8 mouse cellular contexts compared by ENCODE assay signal in genomic region chr1:166003181-166004022, GRCm38 (mm10). TPM values are rescaled to one million over a fixed set of nuclear protein-coding genes. Genes with fewer than 3 reads are reported as not detected.
DNase-seq lines count a peak whose midpoint lies in the region; ATAC-seq and TF ChIP-seq lines count a peak whose summit lies in the region.

No protein-coding gene starts in this region.

- peak overlapping the region; percentile 34; the same call in 1 of the 2 replicates for H3K9ac ChIP-seq in heart, embryonic 12.5 days
- peak overlapping the region; percentile 33 for H3K9ac ChIP-seq in kidney, postnatal 0 days (ENCODE audit: low read depth, low read length)
- peak overlapping the region; percentile 67 for H3K9ac ChIP-seq in liver, adult 2 months (ENCODE audit: low read depth, low read length)

- H3K4me3 ChIP-seq in erythroblast, embryonic 14.5 days (replicated peaks) = peak overlapping the region; percentile 73
- H3K4me3 ChIP-seq in heart, embryonic 12.5 days = peak overlapping the region; percentile 86
- peak overlapping the region; percentile 55 for H3K4me3 ChIP-seq in kidney, postnatal 0 days (replicated peaks; ENCODE audit: low read depth, low read length)
- peak overlapping the region; percentile 80 for H3K4me3 ChIP-seq in liver, adult 2 months (ENCODE audit: insufficient read depth, low read depth, low read length)

- peak; percentile 68 for ATAC-seq in CD4-positive, CD25-positive, alpha-beta regulatory T cell, adult 4 months
- peak; percentile 85 for ATAC-seq in heart, embryonic 12.5 days (ENCODE audit: insufficient number of reproducible peaks, low FRiP score)
- ATAC-seq in kidney, postnatal 0 days (replicated peaks; ENCODE audit: low FRiP score, low read depth) = peak; percentile 83
- peak; percentile 53 for ATAC-seq in monocyte, adult 5-6 weeks (replicated peaks; ENCODE audit: insufficient number of reproducible peaks, low FRiP score, low TSS enrichment, poor library complexity, severe bottlenecking)

- TF ChIP-seq POLR2A in liver, adult 2 months (IDR thresholded peaks at IDR 0.05; ENCODE audit: extremely low read depth, insufficient read depth, low read length) = peak; percentile 59; the same call in 1 of the 2 replicates

- peak overlapping the region; percentile 73 for H3K4me2 ChIP-seq in heart, embryonic 12.5 days
- H3K4me2 ChIP-seq in kidney, postnatal 0 days (ENCODE audit: low read length) = peak overlapping the region; percentile 78

- TF ChIP-seq CTCF in kidney, postnatal 0 days (IDR thresholded peaks at IDR 0.05; ENCODE audit: low read depth) = no peak; the same call in 1 of the 2 replicates
- TF ChIP-seq CTCF in liver, adult 2 months (IDR thresholded peaks at IDR 0.05; ENCODE audit: low read depth, low read length) = no peak

- under 1% methylated on average over 61 of the region's 61 CpGs for WGBS in heart, embryonic 12.5 days
- under 1% methylated on average over 61 of the region's 61 CpGs for WGBS in kidney, postnatal 0 days
- WGBS in liver, adult 2 months = under 1% methylated on average over 61 of the region's 61 CpGs

- H3K36me3 ChIP-seq in erythroblast, embryonic 14.5 days (ENCODE audit: control insufficient read depth) = no peaks in the 10 kb centered on the region
- no peaks in the 10 kb centered on the region for H3K36me3 ChIP-seq in heart, embryonic 12.5 days
- no peaks in the 10 kb centered on the region for H3K36me3 ChIP-seq in kidney, postnatal 0 days (ENCODE audit: insufficient read depth, low read length)
- no peaks in the 10 kb centered on the region for H3K36me3 ChIP-seq in liver, adult 2 months (ENCODE audit: control insufficient read depth, insufficient read depth, low read length)
- H3K36me3 ChIP-seq in splenic B cell, adult 2 months (ENCODE audit: control insufficient read depth, insufficient read depth, low read length, poor library complexity, severe bottlenecking) = no peaks in the 10 kb centered on the region

- peak overlapping the region; percentile 65 for H3K27ac ChIP-seq in heart, embryonic 12.5 days (ENCODE audit: poor library complexity, severe bottlenecking)
- peak overlapping the region; percentile 70 for H3K27ac ChIP-seq in kidney, postnatal 0 days
- H3K27ac ChIP-seq in liver, adult 2 months (replicated peaks; ENCODE audit: insufficient read depth, low read depth, low read length) = peak overlapping the region; percentile 89

- no peaks in the 10 kb centered on the region for H3K27me3 ChIP-seq in erythroblast, embryonic 14.5 days (ENCODE audit: control insufficient read depth)
- H3K27me3 ChIP-seq in heart, embryonic 12.5 days (replicated peaks) = no peaks in the 10 kb centered on the region
- H3K27me3 ChIP-seq in kidney, postnatal 0 days (ENCODE audit: insufficient read depth, low read length) = no peaks in the 10 kb centered on the region
- no peaks in the 10 kb centered on the region for H3K27me3 ChIP-seq in liver, adult 2 months (ENCODE audit: control insufficient read depth, insufficient read depth, low read length)
- no peaks in the 10 kb centered on the region for H3K27me3 ChIP-seq in splenic B cell, adult 2 months (ENCODE audit: control insufficient read depth, insufficient read depth, low read length, poor library complexity, severe bottlenecking)

- peaks cover 36% of the 10 kb centered on the region for H3K4me1 ChIP-seq in erythroblast, embryonic 14.5 days (ENCODE audit: control insufficient read depth)
- H3K4me1 ChIP-seq in heart, embryonic 12.5 days (replicated peaks) = peaks cover 14% of the 10 kb centered on the region
- H3K4me1 ChIP-seq in kidney, postnatal 0 days (replicated peaks; ENCODE audit: insufficient read depth, low read length) = peaks cover 14% of the 10 kb centered on the region
- peaks cover 8% of the 10 kb centered on the region for H3K4me1 ChIP-seq in liver, adult 2 months (ENCODE audit: control insufficient read depth, insufficient read depth, low read length)

- H3K9me3 ChIP-seq in erythroblast, embryonic 14.5 days (ENCODE audit: control insufficient read depth, low read length) = no peaks in the 10 kb centered on the region
- H3K9me3 ChIP-seq in heart, embryonic 12.5 days (replicated peaks) = no peaks in the 10 kb centered on the region
- H3K9me3 ChIP-seq in kidney, postnatal 0 days (replicated peaks; ENCODE audit: low read length) = no peaks in the 10 kb centered on the region

- peak; percentile 81 for DNase-seq in brain, embryonic 18.5 days (ENCODE audit: low read depth, low spot score)
- peak; percentile 94 for DNase-seq in kidney, postnatal 0 days (ENCODE audit: low spot score)
- DNase-seq in liver, adult 2 months (ENCODE audit: extremely low read depth, low read depth, low spot score) = peak; percentile 64
- DNase-seq in splenic B cell, adult 2 months (ENCODE audit: low read depth, low spot score) = peak; percentile 96

- peaks cover 8% of the 10 kb centered on the region; the same call in 1 of the 2 replicates for H3K79me2 ChIP-seq in liver, adult 2 months (ENCODE audit: control insufficient read depth, insufficient read depth, low read length)

RNA-seq across cellular contexts. Expression of gene Pou2f1, which starts 0.9 kb away (rescaled TPM):
- 10 to 100 TPM; 53.6 to 55.3 TPM for polyA plus RNA-seq in CD4-positive, CD25-positive, alpha-beta regulatory T cell, adult 4 months (2017; shearing (Covaris generic))
- polyA plus RNA-seq in erythroblast, embryonic 14.5 days (2012) = 0.59 and 0.65 TPM in 2 replicates
- 11.9 and 12.8 TPM in 2 replicates for polyA plus RNA-seq in heart, embryonic 12.5 days (2016; fragmentation: Nextera tagmentation; extraction: Ambion mirVana)
- 11.6 and 11.7 TPM in 2 replicates for polyA plus RNA-seq in kidney, postnatal 0 days (2015; fragmentation: Nextera tagmentation; extraction: Ambion mirVana)
- 3.6 and 4.9 TPM in 2 replicates for total RNA-seq in liver, adult 2 months (2014; rRNA removed)
- polyA plus RNA-seq in liver, adult 2 months (2012; rRNA removed) = 5.4 and 5.8 TPM in 2 replicates
- 11.7 to 22.8 TPM (median 18.7 TPM) in 3 replicates for total RNA-seq in monocyte, adult 5-6 weeks (2017)

Comparison
In these comparisons a context has a peak if more than half of its experiments do, and no peak if none do; other contexts are left out.
1. Peak in every context shown above with its lines: DNase-seq, ATAC-seq, H3K4me3 ChIP-seq and H3K27ac ChIP-seq.